Mouse (Mus musculus): ENCODE results near the gene Crbn.

The Crbn gene

GRCm38 (mm10) chr6:106799333-106800226 is at the start of gene Crbn:
TSS of gene Crbn (minus strand) at chr6:106800077.
- peak; percentile 74 for DNase-seq (ENCODE audit: low read depth, low spot score)

- DNase-seq (ENCODE audit: low read depth, low spot score) = no peak
These were observed 40.3 kb upstream of the Crbn start for GRCm38 (mm10) chr6:106840181-106840580.

DNA sequence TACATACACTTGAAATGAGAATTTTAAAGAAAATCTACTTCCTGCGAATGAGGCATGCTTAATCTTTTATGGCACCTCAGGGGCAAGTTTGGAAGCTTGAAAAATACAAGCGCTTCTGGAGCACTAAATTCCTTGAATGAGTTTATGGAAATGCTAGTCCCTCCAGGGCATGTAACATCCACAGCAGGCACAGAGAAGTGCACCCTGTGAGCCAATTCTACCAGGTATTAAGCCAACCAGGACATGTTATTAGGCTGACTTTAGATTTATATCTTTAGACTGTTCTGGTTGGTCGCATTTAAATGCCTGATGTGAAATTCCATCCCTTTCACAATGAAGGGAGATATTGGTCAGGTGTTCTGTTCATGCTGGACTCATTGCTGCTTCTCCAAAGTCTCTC is 38.2 kb upstream of the Crbn start:
- DNase-seq (ENCODE audit: low read depth, low spot score) = no peak

DNA sequence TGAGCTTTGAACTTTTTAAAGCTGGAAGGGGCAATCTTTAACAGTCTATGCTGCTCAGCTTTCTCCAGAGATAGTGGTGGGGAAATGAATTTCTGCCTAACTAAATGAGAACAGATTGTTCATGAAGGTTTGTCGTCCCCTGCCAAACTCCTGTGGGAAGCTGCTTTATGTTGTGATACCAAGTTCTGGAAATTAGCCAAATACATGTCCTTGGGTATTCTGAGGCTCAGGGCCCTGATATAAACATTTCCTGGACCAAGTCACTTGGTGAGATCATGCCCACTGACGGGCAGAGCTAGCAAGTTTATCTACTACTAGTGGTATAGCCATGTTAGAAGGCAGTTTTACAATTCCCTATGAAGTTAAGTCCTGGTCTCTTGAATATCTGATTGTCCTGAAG is 35.4 kb upstream of the Crbn start:
- no peak for DNase-seq (ENCODE audit: low read depth, low spot score)

GRCm38 (mm10) chr6:106822329-106822728 is 22.5 kb upstream of the Crbn start:
- peak; percentile 50 for DNase-seq (ENCODE audit: low read depth, low spot score)

GRCm38 (mm10) chr6:106820566-106820965 is 20.7 kb upstream of the Crbn start:
- DNase-seq (ENCODE audit: low read depth, low spot score) = no peak

- DNase-seq (ENCODE audit: low read depth, low spot score) = no peak
These were observed 20.0 kb upstream of the Crbn start for GRCm38 (mm10) chr6:106819906-106820305.

DNA sequence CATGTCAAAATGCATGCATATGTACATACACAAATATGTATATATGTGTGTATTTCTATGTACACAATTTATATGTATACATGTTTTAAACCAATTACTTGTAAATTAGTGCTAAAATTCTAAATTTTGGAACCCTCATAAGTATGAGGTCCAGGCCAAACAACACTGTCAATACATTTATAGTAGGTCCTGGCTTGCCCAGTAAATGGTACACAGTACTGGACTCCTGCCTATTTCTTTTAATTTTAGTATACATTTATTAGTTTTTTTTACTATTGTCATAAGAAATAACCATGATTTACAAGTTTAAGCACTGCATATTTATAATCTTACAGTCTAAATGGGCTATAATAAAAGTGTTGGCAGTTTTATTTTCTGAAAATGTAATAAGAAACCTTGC is 19.4 kb upstream of the Crbn start:
- no peak for DNase-seq (ENCODE audit: low read depth, low spot score)

- DNase-seq (ENCODE audit: low read depth, low spot score) = no peak
These were observed 10.8 kb upstream of the Crbn start for GRCm38 (mm10) chr6:106810686-106811085.

GRCm38 (mm10) chr6:106809161-106809560 is 9.3 kb upstream of the Crbn start:
- no peak for DNase-seq (ENCODE audit: low read depth, low spot score)

DNA sequence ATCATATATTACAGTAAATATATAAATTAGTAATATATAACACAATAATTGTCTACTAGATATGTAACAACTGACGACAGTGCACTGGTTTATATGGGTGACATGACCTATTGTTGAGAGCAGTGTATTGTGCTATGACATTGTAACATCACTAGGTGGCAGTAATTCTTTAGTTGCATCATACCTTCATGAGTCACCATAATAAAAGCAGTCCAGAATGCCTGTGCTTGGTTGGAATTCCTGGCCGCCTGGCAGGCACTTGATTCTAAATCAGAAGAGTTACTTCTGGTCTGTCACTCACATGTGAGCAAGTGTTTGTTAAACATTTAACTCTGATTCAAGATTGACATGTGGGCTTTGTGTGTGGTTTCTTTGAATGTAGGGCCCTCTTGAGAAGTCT is 5.0 kb upstream of the Crbn start:
- peak; percentile 21 for DNase-seq (ENCODE audit: low read depth, low spot score)

DNA sequence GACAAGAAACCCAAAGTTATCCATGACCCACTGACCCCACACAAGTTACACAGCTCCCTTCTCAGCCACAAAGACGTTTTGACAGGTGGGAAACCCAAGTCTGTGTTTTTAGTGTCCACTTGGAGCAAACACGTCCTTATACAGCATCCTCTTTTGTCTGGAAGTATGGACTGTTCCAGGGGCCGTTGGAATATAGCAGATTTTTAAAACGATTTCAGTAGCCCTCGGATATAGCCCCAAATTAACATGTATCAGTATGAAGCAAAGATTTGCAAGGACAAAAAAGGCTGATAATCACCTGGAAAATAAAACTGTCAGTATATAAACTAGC is 315 bp upstream of the Crbn start:
- DNase-seq (ENCODE audit: low read depth, low spot score) = no peak

DNA sequence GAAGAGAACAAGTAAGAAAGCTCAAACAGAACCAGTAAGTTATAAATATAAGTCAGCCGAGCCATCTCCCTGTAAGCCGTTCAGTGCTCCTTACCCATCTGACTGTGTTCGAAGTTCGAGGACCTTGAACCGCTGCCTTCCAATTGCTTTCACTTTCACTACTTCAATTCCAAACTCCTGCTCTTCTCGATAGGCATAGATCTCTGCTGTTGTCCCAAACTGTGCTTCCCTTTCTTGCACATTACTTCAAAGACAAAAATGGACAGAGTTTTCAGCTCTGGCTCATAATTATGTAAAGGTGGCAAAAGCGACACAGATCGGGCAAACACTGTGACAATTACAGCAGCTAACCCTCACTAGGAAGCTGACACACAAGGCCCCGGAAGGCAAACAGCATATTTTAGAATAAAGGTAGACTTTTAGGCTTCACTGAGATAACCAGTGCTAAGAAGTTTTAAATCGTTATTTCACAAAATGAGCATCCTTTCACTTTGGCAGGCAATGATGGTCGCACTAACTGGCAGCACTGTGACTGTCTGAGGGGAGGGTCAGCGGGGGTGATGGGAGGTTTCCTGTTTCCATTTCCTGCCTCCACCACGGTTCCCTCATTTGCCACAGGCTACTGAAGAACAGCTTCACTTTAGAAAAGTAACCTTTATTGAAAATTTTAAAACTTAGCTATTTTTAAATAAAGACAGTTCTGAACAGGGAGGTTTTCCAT is 5.6 kb downstream of the Crbn start:
- no peak for DNase-seq (ENCODE audit: low read depth, low spot score)

GRCm38 (mm10) chr6:106793621-106794020 is 6.3 kb downstream of the Crbn start:
- no peak for DNase-seq (ENCODE audit: low read depth, low spot score)

DNA sequence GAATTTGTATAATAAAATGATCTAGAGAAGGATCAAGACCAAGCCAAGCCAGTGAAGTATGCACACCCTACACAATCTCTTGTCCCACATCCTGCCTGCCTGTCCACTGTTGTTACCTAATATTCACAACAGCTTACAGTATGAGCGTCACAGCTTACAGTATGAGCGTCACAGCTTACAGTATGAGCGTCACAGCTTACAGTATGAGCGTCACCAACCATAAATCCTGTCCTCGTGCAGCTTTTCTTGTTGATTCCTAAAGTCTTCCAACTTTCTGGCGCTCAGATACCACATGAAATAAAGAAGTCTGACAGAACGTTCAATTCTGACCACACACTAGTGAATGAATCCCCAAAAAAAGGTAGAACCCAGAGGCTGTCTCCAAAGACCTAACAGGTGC is 6.8 kb downstream of the Crbn start:
- no peak for DNase-seq (ENCODE audit: low read depth, low spot score)

- no peak for DNase-seq (ENCODE audit: low read depth, low spot score)
These were observed 7.4 kb downstream of the Crbn start for GRCm38 (mm10) chr6:106792486-106792885.

- DNase-seq (ENCODE audit: low read depth, low spot score) = no peak
These were observed 8.4 kb downstream of the Crbn start for GRCm38 (mm10) chr6:106791429-106791828.

- no peak for DNase-seq (ENCODE audit: low read depth, low spot score)
These were observed 12.7 kb downstream of the Crbn start for GRCm38 (mm10) chr6:106787138-106787537.

- peak; percentile 28 for DNase-seq (ENCODE audit: low read depth, low spot score)
These were observed 29.8 kb downstream of the Crbn start for GRCm38 (mm10) chr6:106770046-106770445.

GRCm38 (mm10) chr6:106769290-106769866 is 30.5 kb downstream of the Crbn start:
- DNase-seq (ENCODE audit: low read depth, low spot score) = no peak

DNA sequence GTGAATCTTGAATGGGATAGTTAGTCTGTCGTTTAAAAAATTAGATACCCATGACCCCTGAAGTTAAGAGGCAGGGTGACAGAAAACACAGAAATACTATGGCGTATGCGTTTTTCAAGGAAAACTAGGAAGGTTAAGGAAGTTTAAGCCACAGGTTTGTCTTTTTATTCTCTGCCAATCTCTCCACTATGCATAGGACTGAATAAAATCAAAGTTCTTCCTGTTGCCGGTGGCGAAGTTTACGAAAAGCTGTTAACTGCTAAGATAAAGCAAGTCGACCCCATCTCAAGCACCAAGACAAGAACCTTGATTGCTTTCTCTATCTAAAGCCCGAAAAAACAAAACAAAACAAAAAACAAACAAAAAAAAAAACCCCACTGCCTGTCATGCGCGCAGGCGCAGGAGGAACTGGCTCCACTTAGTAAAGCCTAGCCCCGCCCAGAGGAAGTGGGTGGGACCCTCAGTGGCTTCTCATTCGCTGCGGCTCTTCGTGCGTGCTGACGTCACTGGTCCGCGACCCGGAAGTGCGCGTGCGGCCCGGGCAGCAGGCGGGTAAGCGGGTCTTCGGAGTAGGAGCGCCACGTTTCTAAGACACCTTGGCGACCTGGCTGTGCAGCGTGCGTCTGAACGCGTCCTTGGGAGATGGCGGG is 31.1 kb downstream of the Crbn start, which contains the start of gene Trnt1:
Trnt1 (plus strand) TSS at position 481 of the 650 bp plus-strand sequence.
- DNase-seq (ENCODE audit: low read depth, low spot score) = peak; percentile 97

DNA sequence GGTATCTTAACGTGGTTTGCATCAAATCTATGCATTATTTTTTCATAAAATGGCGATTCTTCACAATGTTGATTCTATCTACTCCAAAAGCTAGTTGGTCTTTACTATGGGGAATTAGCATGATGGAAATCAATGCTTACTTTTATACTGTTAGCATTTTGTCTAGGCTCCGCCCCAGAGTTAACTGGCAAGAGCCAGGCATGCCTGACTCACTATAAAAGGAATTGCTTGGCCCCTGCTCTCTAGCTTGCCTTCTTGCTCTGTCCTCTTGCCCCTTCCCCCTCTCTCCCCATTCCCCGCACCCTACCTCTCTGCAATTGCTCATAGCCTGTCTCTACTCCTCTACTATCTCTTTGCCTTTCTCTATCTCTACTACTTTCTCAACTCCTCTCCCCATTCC is 33.1 kb downstream of the Crbn start:
- no peak for DNase-seq (ENCODE audit: low read depth, low spot score)

All from telencephalon, adult 2 months (tissue).